Mouse (Mus musculus): ENCODE measurements around the gene Celf1. TPM values are rescaled to one million over a fixed set of nuclear protein-coding genes. Genes with fewer than 3 reads are reported as not detected.

Gene Celf1
- total and polyA plus RNA-seq, 3 experiments, result 46.2 to 212 (median 82.3) TPM

GRCm38 (mm10) chr2:91023131-91023530 is 82.9 kb downstream of the Celf1 start:
- Histone ChIP-seq H3K27me3 (ENCODE audit: control insufficient read depth in 1 of 2, insufficient read depth in 2 of 2, low read length in 2 of 2) (no peaks in the 10 kb centered on the region), H3K4me1 (ENCODE audit: control insufficient read depth in 1 of 2, insufficient read depth in 2 of 2, low read length in 2 of 2) (peaks cover 3 to 16% of the 10 kb centered on the region in 2 experiments), H3K36me3 (ENCODE audit: control insufficient read depth in 1 of 2, insufficient read depth in 2 of 2, low read length in 2 of 2) (peaks cover 0 to 15% of the 10 kb centered on the region in 2 experiments; a peak in 2 of 4 replicates), H3K9me3 (replicated peaks; ENCODE audit: insufficient read depth, low read length) (no peaks in the 10 kb centered on the region), H3K4me3 (ENCODE audit: control insufficient read depth in 1 of 2, insufficient read depth in 1 of 2, low read depth in 2 of 2, low read length in 2 of 2) (no peak overlapping the region), H3K27ac (ENCODE audit: control insufficient read depth, low read depth, low read length) (no peak overlapping the region), H3K9ac (ENCODE audit: control insufficient read depth, low read depth, low read length, poor library complexity, severe bottlenecking) (no peak overlapping the region), H3K79me2 (ENCODE audit: control insufficient read depth, insufficient read depth, low read length, poor library complexity) (no peaks in the 10 kb centered on the region)
- no peak for DNase-seq (ENCODE audit: low read depth, low spot score)
- no peak for TF ChIP-seq HCFC1 (IDR thresholded peaks at IDR 0.05; ENCODE audit: low read depth, low read length)
- TF ChIP-seq SIN3A (IDR thresholded peaks at IDR 0.05; ENCODE audit: low read length), result no peak
- TF ChIP-seq NRF1 (IDR thresholded peaks at IDR 0.05; ENCODE audit: insufficient read depth, low read depth, low read length, poor library complexity, severe bottlenecking), result no peak
- TF ChIP-seq JUND (IDR thresholded peaks at IDR 0.05; ENCODE audit: low read depth, low read length), result no peak
- TF ChIP-seq KAT2A (conservative IDR thresholded peaks at IDR 0.05; ENCODE audit: low read depth, low read length), result no peak
- TF ChIP-seq RCOR1 (IDR thresholded peaks at IDR 0.05; ENCODE audit: low read depth, low read length), result no peak
- no peak for TF ChIP-seq TCF12 (IDR thresholded peaks at IDR 0.05; ENCODE audit: low read depth, low read length)
- no peak for TF ChIP-seq TBP (IDR thresholded peaks at IDR 0.05; ENCODE audit: low read depth, low read length)
- no peak for TF ChIP-seq SMC3 (IDR thresholded peaks at IDR 0.05; ENCODE audit: low read depth, low read length)
- TF ChIP-seq MEF2A (IDR thresholded peaks at IDR 0.05; ENCODE audit: extremely low read depth, insufficient replicate concordance, low read depth, low read length, poor library complexity, severe bottlenecking), result no peak
- TF ChIP-seq EP300 (IDR thresholded peaks at IDR 0.05; ENCODE audit: low read depth in 1 of 2, low read length in 2 of 2), result no peak

DNA sequence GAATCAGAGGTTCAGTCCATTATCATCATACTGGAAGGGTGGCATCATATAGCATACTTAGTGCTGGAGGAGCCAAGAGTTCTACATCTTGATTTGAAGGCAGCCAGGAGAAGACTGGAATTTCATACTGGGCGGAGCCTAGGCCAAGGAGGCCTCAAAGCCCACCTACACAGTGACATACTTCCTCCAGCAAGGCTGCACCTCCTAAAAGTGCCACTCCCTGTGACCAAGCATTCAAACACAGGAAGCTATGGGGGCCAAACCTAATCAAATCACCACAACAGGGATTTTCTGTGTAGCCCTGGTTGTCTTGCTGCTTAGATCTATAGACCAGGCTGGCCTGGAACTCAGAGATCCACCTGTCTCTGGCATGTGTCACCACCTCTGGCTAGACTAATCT is 83.8 kb downstream of the Celf1 start:
- Histone ChIP-seq H3K79me2 (ENCODE audit: control insufficient read depth, insufficient read depth, low read length, poor library complexity) (no peaks in the 10 kb centered on the region), H3K27me3 (ENCODE audit: control insufficient read depth in 1 of 2, insufficient read depth in 2 of 2, low read length in 2 of 2) (no peaks in the 10 kb centered on the region), H3K4me1 (ENCODE audit: control insufficient read depth in 1 of 2, insufficient read depth in 2 of 2, low read length in 2 of 2) (peaks cover 6 to 22% of the 10 kb centered on the region in 2 experiments), H3K9ac (ENCODE audit: control insufficient read depth, low read depth, low read length, poor library complexity, severe bottlenecking) (no peak overlapping the region), H3K27ac (ENCODE audit: control insufficient read depth, low read depth, low read length) (no peak overlapping the region), H3K36me3 (ENCODE audit: control insufficient read depth in 1 of 2, insufficient read depth in 2 of 2, low read length in 2 of 2) (peaks cover 0 to 19% of the 10 kb centered on the region in 2 experiments; a peak in 2 of 4 replicates), H3K4me3 (ENCODE audit: control insufficient read depth in 1 of 2, insufficient read depth in 1 of 2, low read depth in 2 of 2, low read length in 2 of 2) (no peak overlapping the region), H3K9me3 (replicated peaks; ENCODE audit: insufficient read depth, low read length) (no peaks in the 10 kb centered on the region)
- TF ChIP-seq USF1 (IDR thresholded peaks at IDR 0.05; ENCODE audit: low read depth, low read length), result no peak
- no peak for TF ChIP-seq ZKSCAN1 (IDR thresholded peaks at IDR 0.05; ENCODE audit: low read depth, low read length)
- no peak for TF ChIP-seq MEF2A (IDR thresholded peaks at IDR 0.05; ENCODE audit: extremely low read depth, insufficient replicate concordance, low read depth, low read length, poor library complexity, severe bottlenecking)
- TF ChIP-seq POLR2A (IDR thresholded peaks at IDR 0.05; ENCODE audit: control insufficient read depth in 1 of 2, insufficient read depth in 1 of 2, low read depth in 1 of 2, low read length in 2 of 2, poor library complexity in 1 of 2), result no peak
- no peak for TF ChIP-seq MYC (IDR thresholded peaks at IDR 0.05; ENCODE audit: low read depth, low read length)
- TF ChIP-seq ZMIZ1 (IDR thresholded peaks at IDR 0.05; ENCODE audit: low read depth, low read length), result no peak
- no peak for TF ChIP-seq TAL1 (IDR thresholded peaks at IDR 0.05; ENCODE audit: low read length)
- TF ChIP-seq SIN3A (IDR thresholded peaks at IDR 0.05; ENCODE audit: low read length), result no peak
- no peak for TF ChIP-seq E2F4 (IDR thresholded peaks at IDR 0.05; ENCODE audit: borderline replicate concordance, low read depth, low read length)
- TF ChIP-seq EP300 (IDR thresholded peaks at IDR 0.05; ENCODE audit: low read depth in 1 of 2, low read length in 2 of 2), result no peak
- no peak for TF ChIP-seq CTCF (IDR thresholded peaks at IDR 0.05 in 2 of 3, conservative IDR thresholded peaks at IDR 0.05 in 1 of 3; ENCODE audit: control insufficient read depth in 1 of 3, insufficient read depth in 1 of 3, low read depth in 2 of 3, low read length in 3 of 3, poor library complexity in 1 of 3, severe bottlenecking in 1 of 3)
- no peak for TF ChIP-seq BHLHE40 (IDR thresholded peaks at IDR 0.05; ENCODE audit: borderline replicate concordance, low read depth, low read length)
- no peak for TF ChIP-seq TCF12 (IDR thresholded peaks at IDR 0.05; ENCODE audit: low read depth, low read length)
- TF ChIP-seq MAFK (IDR thresholded peaks at IDR 0.05; ENCODE audit: borderline replicate concordance, low read depth, low read length), result no peak
- no peak for TF ChIP-seq TBP (IDR thresholded peaks at IDR 0.05; ENCODE audit: low read depth, low read length)
- TF ChIP-seq RCOR1 (IDR thresholded peaks at IDR 0.05; ENCODE audit: low read depth, low read length), result no peak
- TF ChIP-seq MYB (IDR thresholded peaks at IDR 0.05; ENCODE audit: low read depth, low read length), result no peak
- TF ChIP-seq MAX (IDR thresholded peaks at IDR 0.05; ENCODE audit: low read length), result no peak
- DNase-seq (ENCODE audit: low read depth, low spot score), result peak; percentile 37

Measured in MEL (cell line).